Mouse (Mus musculus) thymus, adult 2 months (tissue): ENCODE results near the gene Tcf21. TPM values are rescaled to one million over a fixed set of nuclear protein-coding genes. Genes with fewer than 3 reads are reported as not detected.

ENCODE experiments used
- DNase-seq: peaks from one replicate; pipeline ENCODE4 v3.0.0; 2021
- H3K27ac ChIP-seq: fragments of 200-500 bp; 2 replicates; pipeline ENCODE4 v1.5.1; 2012; ENCODE audit warnings: low read length, control low read depth; ENCODE audit not compliant: control insufficient read depth, insufficient read depth
- H3K27me3 ChIP-seq: fragments of 200-500 bp; 2 replicates; pipeline ENCODE4 v1.6.1; 2012; ENCODE audit warnings: mild to moderate bottlenecking, low read length, moderate library complexity, mixed read lengths; ENCODE audit not compliant: control insufficient read depth, insufficient read depth
- H3K36me3 ChIP-seq: fragments of 200-500 bp; 2 replicates; pipeline ENCODE4 v1.6.1; 2012; ENCODE audit warnings: mild to moderate bottlenecking, low read length, moderate library complexity; ENCODE audit not compliant: control insufficient read depth, insufficient read depth
- H3K4me1 ChIP-seq: fragments of 200-500 bp; replicated peaks from 2 replicates; pipeline ENCODE4 v1.6.1; 2012; ENCODE audit warnings: low read length; ENCODE audit not compliant: control insufficient read depth, insufficient read depth
- H3K4me3 ChIP-seq: fragments of 200-500 bp; 2 replicates; pipeline ENCODE4 v1.5.1; 2012; ENCODE audit warnings: mild to moderate bottlenecking, low read length, control low read depth, moderate library complexity; ENCODE audit not compliant: control insufficient read depth, insufficient read depth
- CTCF ChIP-seq: fragments of 200-500 bp; IDR thresholded peaks from 2 replicates; pipeline ENCODE4 v1.5.1; 2012; ENCODE audit warnings: mild to moderate bottlenecking, control low read depth, low read length, moderate library complexity, borderline replicate concordance; ENCODE audit not compliant: control insufficient read depth, poor library complexity, insufficient read depth; ENCODE audit errors: extremely low read depth
- POLR2A ChIP-seq: fragments of 200-500 bp; IDR thresholded peaks from 2 replicates; pipeline ENCODE4 v1.6.1; 2012; ENCODE audit warnings: mild to moderate bottlenecking, low read length, control low read depth, moderate library complexity; ENCODE audit not compliant: control insufficient read depth, poor library complexity, insufficient read depth; ENCODE audit errors: extremely low read depth
- WGBS: fragments of 180-500 bp; shearing (Covaris S2); methylation state at CpG from one replicate; pipeline ENCODE4 v1.1.7; 2018; 5-methylcytosine and 5-hydroxymethylcytosine counted together
- polyA plus RNA-seq: library from polyadenylated mRNA; depleted of rRNA; stranded (reverse); fragments of >200 nt; gene quantifications from 2 replicates; pipeline ENCODE4 v1.2.3, GENCODE M21; 2012

Tcf21 gene
- polyA plus RNA-seq, 1 experiment = 2.4 TPM

DNA sequence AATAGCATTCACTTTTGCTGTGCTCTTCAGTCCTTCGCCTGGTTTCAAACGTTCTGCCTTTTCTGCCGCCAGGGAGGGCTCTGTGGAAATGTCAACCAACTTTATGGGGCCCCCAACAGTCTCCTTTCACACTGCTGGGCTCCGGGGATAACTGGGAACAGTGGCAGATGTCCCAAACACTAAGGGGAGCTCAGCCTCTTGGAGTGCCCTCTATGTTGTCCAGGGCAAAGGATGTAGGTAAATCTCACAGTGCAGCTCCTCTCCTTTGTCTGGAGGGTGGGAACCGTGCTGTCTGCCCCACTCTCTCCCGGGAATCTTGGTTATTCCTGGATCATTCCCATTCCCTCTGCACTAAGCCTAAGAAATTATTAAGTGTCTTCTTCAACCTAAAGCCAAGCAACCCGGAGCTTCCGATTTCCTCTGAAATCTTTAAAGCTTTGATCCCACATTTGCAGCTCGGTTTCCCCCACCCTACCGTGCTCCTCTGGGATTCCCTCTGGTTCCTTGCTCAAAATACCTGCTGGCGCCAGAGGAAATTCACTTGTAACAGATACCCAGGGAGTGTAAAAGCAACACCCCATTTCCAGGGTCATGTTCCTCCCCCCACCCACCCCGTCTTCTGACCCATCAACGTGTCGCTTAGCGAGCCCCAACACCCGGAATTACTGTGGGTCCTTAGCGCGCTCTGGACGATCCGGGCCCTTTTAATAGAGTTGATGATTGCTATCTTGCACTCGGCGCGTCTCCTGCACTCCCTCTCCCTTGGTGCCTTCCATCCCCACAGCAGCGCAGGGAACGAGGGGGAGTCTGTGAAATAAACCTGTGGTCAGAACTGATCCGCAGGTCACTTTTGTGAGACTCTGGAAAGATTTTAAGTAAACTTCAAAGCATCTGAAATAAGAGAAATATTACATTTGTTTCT lies 23.7 kb upstream of the Tcf21 start:
- no peak overlapping the region for H3K4me3 ChIP-seq
- H3K27me3 ChIP-seq = peaks cover 2% of the 10 kb centered on the region; the same call in 1 of the 2 replicates
- WGBS = 9% methylated on average over 26 of the region's 26 CpGs
- H3K4me1 ChIP-seq = no peaks in the 10 kb centered on the region
- no peak for DNase-seq
- no peaks in the 10 kb centered on the region for H3K36me3 ChIP-seq
- TF ChIP-seq CTCF (no peak), POLR2A (no peak)
- no peak overlapping the region for H3K27ac ChIP-seq

- no peak overlapping the region for H3K4me3 ChIP-seq
- H3K27ac ChIP-seq = no peak overlapping the region
- TF ChIP-seq POLR2A (no peak), CTCF (no peak)
- DNase-seq = no peak
- H3K4me1 ChIP-seq = no peaks in the 10 kb centered on the region
- no peaks in the 10 kb centered on the region for H3K36me3 ChIP-seq
- 11% methylated on average over 17 of the region's 17 CpGs for WGBS
- H3K27me3 ChIP-seq = peaks cover 2% of the 10 kb centered on the region; the same call in 1 of the 2 replicates
These were observed 22.9 kb upstream of the Tcf21 start for GRCm38 (mm10) chr10:22842781-22843439.

DNA sequence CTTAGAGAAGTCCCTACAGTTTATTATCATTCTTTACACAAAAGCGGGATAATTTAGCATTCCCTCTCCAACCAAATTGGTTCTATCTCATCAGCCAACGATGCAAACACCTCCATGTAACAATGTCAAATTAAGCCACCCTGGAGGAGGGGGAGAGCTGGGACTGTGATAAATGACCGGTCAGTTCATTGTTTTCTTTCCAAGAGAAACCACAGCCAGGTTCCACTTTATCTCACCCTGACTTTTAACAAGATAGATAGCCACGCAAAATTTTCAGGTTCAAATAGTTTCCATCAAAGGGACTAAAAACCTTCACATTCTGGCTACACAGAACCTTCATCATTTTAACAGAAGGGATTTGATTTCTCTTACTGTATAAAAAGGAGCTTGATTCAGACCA lies 22.1 kb upstream of the Tcf21 start:
- H3K27me3 ChIP-seq = peaks cover 2% of the 10 kb centered on the region; the same call in 1 of the 2 replicates
- 7% methylated on average over 4 of the region's 4 CpGs for WGBS
- TF ChIP-seq POLR2A (no peak), CTCF (no peak)

GRCm38 (mm10) chr10:22826244-22826643 lies 6.3 kb upstream of the Tcf21 start:
- 95% methylated on average over 2 of the region's 2 CpGs for WGBS
- H3K27me3 ChIP-seq = no peaks in the 10 kb centered on the region
- TF ChIP-seq POLR2A (no peak), CTCF (no peak)
- H3K4me1 ChIP-seq = no peaks in the 10 kb centered on the region
- DNase-seq = no peak
- H3K27ac ChIP-seq = no peak overlapping the region
- no peak overlapping the region for H3K4me3 ChIP-seq
- H3K36me3 ChIP-seq = no peaks in the 10 kb centered on the region

More for the DNA sequence above, 22.1 kb upstream of the Tcf21 start:
- no peak overlapping the region for H3K4me3 ChIP-seq
- no peak for DNase-seq
- H3K27ac ChIP-seq = no peak overlapping the region
- no peaks in the 10 kb centered on the region for H3K36me3 ChIP-seq
- H3K4me1 ChIP-seq = no peaks in the 10 kb centered on the region

DNA sequence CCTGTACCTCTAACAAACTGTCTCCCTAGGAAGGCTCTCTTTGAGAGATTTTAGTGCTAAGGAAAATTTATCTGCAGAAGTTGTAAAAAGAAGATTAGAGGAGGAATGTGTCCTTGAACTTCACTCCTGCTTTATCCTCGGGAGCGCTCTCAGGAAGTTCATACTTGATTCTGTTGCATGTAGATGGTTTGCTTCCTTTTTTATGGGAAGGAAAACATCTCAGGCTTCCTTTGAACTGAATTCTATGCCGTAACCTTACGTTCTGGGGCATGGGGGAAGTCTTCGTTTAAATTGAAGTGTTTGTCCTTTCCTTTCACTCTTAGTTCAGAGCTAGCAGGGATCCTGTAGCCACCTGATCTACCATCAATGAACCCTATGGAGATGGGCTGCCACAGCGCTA lies 2.9 kb upstream of the Tcf21 start:
- 17% methylated on average over 6 of the region's 6 CpGs for WGBS
- H3K27me3 ChIP-seq = peaks cover 2% of the 10 kb centered on the region; the same call in 1 of the 2 replicates
- no peak for TF ChIP-seq POLR2A
- no peak for TF ChIP-seq CTCF
- no peak overlapping the region for H3K27ac ChIP-seq
- H3K4me3 ChIP-seq = no peak overlapping the region
- DNase-seq = no peak
- no peaks in the 10 kb centered on the region for H3K36me3 ChIP-seq
- H3K4me1 ChIP-seq = no peaks in the 10 kb centered on the region

- Histone ChIP-seq H3K36me3 (no peaks in the 10 kb centered on the region), H3K27ac (no peak overlapping the region), H3K4me3 (no peak overlapping the region), H3K27me3 (peaks cover 5% of the 10 kb centered on the region; the same call in 1 of the 2 replicates), H3K4me1 (no peaks in the 10 kb centered on the region)
- TF ChIP-seq CTCF (no peak), POLR2A (no peak)
- DNase-seq = no peak
- 18% methylated on average over 5 of the region's 5 CpGs for WGBS
These were observed 2.5 kb upstream of the Tcf21 start for GRCm38 (mm10) chr10:22822486-22822885.
